Comparison of ENCODE assay signal across 25 mouse cellular contexts in genomic region chr19:20241266-20241665, GRCm38 (mm10).
"Had no signal": no experiment of that assay in that cellular context is flagged by ENCODE, and none has a peak within 500 bp of the region (broad histone marks: within the 10 kb centered on the region; RNA-seq: fewer than 3 reads in every experiment).

No protein-coding gene starts in this region.

- H3K27ac ChIP-seq: limb, embryonic 10.5 days; limb, embryonic 13.5 days; liver, embryonic 12.5 days; liver, embryonic 15.5 days; lung, embryonic 15.5 days; midbrain, embryonic 10.5 days; midbrain, embryonic 13.5 days; neural tube, embryonic 13.5 days; stomach, postnatal 0 days had no signal

- DNase-seq: kidney, adult 9 months; kidney, postnatal 14 days; kidney, postnatal 4 days; layer of hippocampus, adult 9-11 months; liver; lung, adult 18-20 months; lung, postnatal 10 days; lung, postnatal 36 days; right cerebral cortex, postnatal 14 days; right cerebral cortex, postnatal 4 days; thymus, adult 2 months; thymus, postnatal 14 days; thymus, postnatal 4 days had no signal

- H3K9me3 ChIP-seq: limb, embryonic 10.5 days; limb, embryonic 13.5 days; liver, embryonic 12.5 days; liver, embryonic 15.5 days; lung, embryonic 15.5 days; megakaryocyte, embryonic 14.5 days; midbrain, embryonic 10.5 days; midbrain, embryonic 13.5 days; neural tube, embryonic 13.5 days had no signal

- H3K9ac ChIP-seq: limb, embryonic 13.5 days; liver, embryonic 12.5 days; liver, embryonic 15.5 days; lung, embryonic 15.5 days; midbrain, embryonic 13.5 days; neural tube, embryonic 13.5 days had no signal

- H3K4me2 ChIP-seq: limb, embryonic 13.5 days; liver, embryonic 12.5 days; liver, embryonic 15.5 days; lung, embryonic 15.5 days; midbrain, embryonic 13.5 days; neural tube, embryonic 13.5 days had no signal

- H3K36me3 ChIP-seq: limb, embryonic 10.5 days; limb, embryonic 13.5 days; liver, embryonic 12.5 days; liver, embryonic 15.5 days; lung, embryonic 15.5 days; midbrain, embryonic 10.5 days; midbrain, embryonic 13.5 days; neural tube, embryonic 13.5 days had no signal

- H3K4me1 ChIP-seq: limb, embryonic 10.5 days; liver, embryonic 12.5 days; liver, embryonic 15.5 days; lung, embryonic 15.5 days; megakaryocyte, embryonic 14.5 days; midbrain, embryonic 10.5 days; midbrain, embryonic 13.5 days had no signal

- H3K27me3 ChIP-seq: limb, embryonic 13.5 days; liver, embryonic 12.5 days; liver, embryonic 15.5 days; lung, embryonic 15.5 days; megakaryocyte, embryonic 14.5 days; midbrain, embryonic 13.5 days; neural tube, embryonic 13.5 days had no signal

- H3K4me3 ChIP-seq: limb, embryonic 10.5 days; limb, embryonic 13.5 days; liver, embryonic 12.5 days; liver, embryonic 15.5 days; lung, embryonic 15.5 days; megakaryocyte, embryonic 14.5 days; midbrain, embryonic 10.5 days; midbrain, embryonic 13.5 days; myocyte; neural tube, embryonic 13.5 days had no signal

- ATAC-seq: liver, embryonic 12.5 days; midbrain, embryonic 16.5 days had no signal
